Mouse (Mus musculus) G1E (cell line): Measurements from ENCODE around the gene Clec18a.

Source experiments
- CTCF ChIP-seq: IDR thresholded peaks from 2 replicates; pipeline ENCODE4 v1.5.1; 2012; ENCODE audit warnings: low read depth, low read length, inconsistent platforms, mixed read lengths
- GATA1 ChIP-seq: IDR thresholded peaks from 2 replicates; pipeline ENCODE4 v1.6.1; 2012; ENCODE audit warnings: borderline replicate concordance, low read length, inconsistent platforms, mixed read lengths

- TF ChIP-seq CTCF = no peak
- no peak for TF ChIP-seq GATA1
Observed at GRCm38 (mm10) chr8:111031572-111031971, 60.7 kb downstream of the Clec18a start, which contains the start of gene Ddx19b.
